Mouse (Mus musculus) forebrain, embryonic 14.5 days (tissue): ENCODE measurements around the gene Mcrs1. TPM values are rescaled to one million over a fixed set of nuclear protein-coding genes. Genes with fewer than 3 reads are reported as not detected.
"Not testable (repeated sequence)": the region's sequence is repeated elsewhere in the genome, so short reads cannot be mapped to it uniquely, and the experiment has no call there.

Experiments
- ATAC-seq: fragments of 200-750 bp; cut with Nextera tagmentation; 2 replicates; pipeline ENCODE4 v1.8.0; 2017; ENCODE audit warnings: mild to moderate bottlenecking, moderate library complexity
- DNase-seq: peaks from one replicate; pipeline ENCODE4 v3.0.0-alpha.2; 2015; ENCODE audit warnings: low spot score
- H3K27ac ChIP-seq: fragments of 300-500 bp; sonication (generic); 2 replicates; pipeline ENCODE4 v1.5.1; 2014; ENCODE audit warnings: low read depth, mild to moderate bottlenecking, control low read depth, low read length, moderate library complexity
- H3K27me3 ChIP-seq: fragments of 300-500 bp; sonication (generic); replicated peaks from 2 replicates; pipeline ENCODE4 v1.6.1; 2014; ENCODE audit warnings: low read length, control low read depth, mixed read lengths; ENCODE audit not compliant: control insufficient read depth, insufficient read depth
- H3K36me3 ChIP-seq: fragments of 300-500 bp; sonication (generic); 2 replicates; pipeline ENCODE4 v1.6.1; 2014; ENCODE audit warnings: low read length, control low read depth; ENCODE audit not compliant: control insufficient read depth, insufficient read depth
- H3K4me1 ChIP-seq: fragments of 300-500 bp; sonication (generic); 2 replicates; pipeline ENCODE4 v1.6.1; 2014; ENCODE audit warnings: antibody characterized with exemption, low read length, control low read depth; ENCODE audit not compliant: control insufficient read depth, insufficient read depth
- H3K4me2 ChIP-seq: fragments of 300-500 bp; sonication (generic); 2 replicates; pipeline ENCODE4 v1.6.1; 2014; ENCODE audit warnings: mild to moderate bottlenecking, control low read depth, low read length
- H3K4me3 ChIP-seq: fragments of 300-500 bp; sonication (generic); 2 replicates; pipeline ENCODE4 v1.5.1; 2014; ENCODE audit warnings: low read depth, low read length, control low read depth
- H3K9ac ChIP-seq: fragments of 300-500 bp; sonication (generic); 2 replicates; pipeline ENCODE4 v1.6.1; 2014; ENCODE audit warnings: mild to moderate bottlenecking, low read length, control low read depth, moderate library complexity
- H3K9me3 ChIP-seq: fragments of 300-500 bp; sonication (generic); replicated peaks from 2 replicates; pipeline ENCODE4 v1.6.1; 2016; ENCODE audit warnings: low read length, control low read depth, mixed read lengths; ENCODE audit not compliant: control insufficient read depth
- WGBS: fragments of 180-500 bp; shearing (Covaris S2); extraction: QIAGEN DNeasy Blood & Tissue Kit; methylation state at CpG from one replicate; pipeline ENCODE4 v1.1.7; 2014; 5-methylcytosine and 5-hydroxymethylcytosine counted together
- polyA plus RNA-seq: library from polyadenylated mRNA; unstranded; fragments of >200 nt; fragmentation: Nextera tagmentation; extraction: Ambion mirVana; gene quantifications from 2 replicates; pipeline ENCODE4 v1.2.1, GENCODE M21; 2014

The Mcrs1 gene
- polyA plus RNA-seq, 1 experiment from 2014 or later = 247 TPM

DNA sequence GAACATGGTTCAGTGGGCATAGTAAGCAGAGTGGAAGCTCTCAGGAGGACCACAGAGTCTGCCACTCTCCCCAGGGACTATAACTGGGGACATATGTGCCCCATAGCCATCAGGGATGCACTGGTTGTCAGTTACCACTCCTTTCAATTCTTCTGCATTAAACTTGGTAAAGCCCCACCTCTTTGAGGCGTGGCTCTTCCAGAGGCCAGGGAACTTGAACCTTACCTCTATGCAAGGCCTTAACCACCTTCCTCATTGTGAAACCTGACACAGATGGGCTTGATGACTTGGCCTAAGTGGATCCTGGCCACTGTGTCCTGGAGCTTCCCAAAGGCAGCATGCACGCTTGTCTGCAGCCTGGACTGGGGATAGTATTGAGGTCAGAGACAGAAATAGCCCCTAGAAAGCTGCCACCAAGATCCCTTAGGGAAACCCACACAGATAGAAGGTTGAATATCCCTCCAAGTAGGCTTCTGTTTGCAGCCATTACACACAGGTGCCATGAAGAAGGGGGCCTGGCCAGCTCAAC, 2.8 kb upstream of the Mcrs1 start:
- no peak for DNase-seq
- no peaks in the 10 kb centered on the region for H3K27me3 ChIP-seq
- H3K27ac ChIP-seq = no peak overlapping the region
- ATAC-seq = no peak
- H3K4me1 ChIP-seq = no peaks in the 10 kb centered on the region; the same call in 1 of the 2 replicates
- H3K36me3 ChIP-seq = no peaks in the 10 kb centered on the region
- no peaks in the 10 kb centered on the region for H3K9me3 ChIP-seq
- WGBS = 87% methylated on average over 2 of the region's 2 CpGs
- no peak overlapping the region for H3K4me3 ChIP-seq
- H3K9ac ChIP-seq = no peak overlapping the region
- H3K4me2 ChIP-seq = no peak overlapping the region

DNA sequence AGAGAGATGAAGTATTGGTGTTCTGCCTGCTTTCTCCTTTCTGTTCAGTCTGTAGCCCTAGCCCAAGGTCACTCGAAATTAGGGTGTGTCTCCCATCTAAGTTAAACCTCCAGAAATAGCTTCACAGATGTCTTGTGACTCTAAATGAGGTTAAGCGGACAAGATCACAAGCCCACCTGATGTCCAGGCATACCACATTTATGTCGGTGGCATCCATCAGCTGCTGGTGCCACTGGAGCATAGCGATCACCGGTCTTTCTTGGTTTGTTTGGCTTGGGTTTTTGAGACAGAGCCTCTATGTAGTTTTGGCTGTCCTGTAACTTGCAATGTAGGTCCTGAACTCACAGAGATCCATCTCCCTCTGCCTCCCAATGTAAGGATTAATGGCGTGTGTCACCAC, 2.0 kb upstream of the Mcrs1 start:
- Histone ChIP-seq H3K4me1 (no peaks in the 10 kb centered on the region; the same call in 1 of the 2 replicates), H3K9me3 (no peaks in the 10 kb centered on the region), H3K4me2 (no peak overlapping the region), H3K36me3 (peaks cover 6% of the 10 kb centered on the region; the same call in 1 of the 2 replicates), H3K27me3 (no peaks in the 10 kb centered on the region), H3K27ac (no peak overlapping the region), H3K4me3 (no peak overlapping the region), H3K9ac (no peak overlapping the region)
- DNase-seq (no peak), ATAC-seq (no peak)
- WGBS = 93% methylated on average over 6 of the region's 6 CpGs

DNA sequence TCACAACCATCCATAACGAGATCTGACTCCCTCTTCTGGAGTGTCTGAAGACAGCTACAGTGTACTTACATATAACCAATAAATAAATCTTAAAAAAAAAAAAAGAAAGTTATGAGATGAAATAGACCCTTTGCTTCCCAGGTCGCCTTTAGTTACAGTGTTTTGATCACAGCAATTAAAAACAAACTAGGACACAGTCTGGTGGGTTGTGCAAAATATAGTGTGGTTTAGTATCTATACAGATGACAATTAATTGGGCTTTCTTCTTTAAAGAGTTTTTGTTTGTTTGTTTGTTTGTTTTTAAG, 1.4 kb upstream of the Mcrs1 start:
- H3K9me3 ChIP-seq, H3K9ac ChIP-seq, H3K27ac ChIP-seq, DNase-seq, H3K4me3 ChIP-seq, H3K27me3 ChIP-seq, H3K4me1 ChIP-seq, ATAC-seq: not testable (repeated sequence)
- 41% methylated on average over 2 of the region's 2 CpGs for WGBS
- Histone ChIP-seq H3K4me2 (peak overlapping the region; percentile 75), H3K36me3 (peaks cover 12% of the 10 kb centered on the region)

DNA sequence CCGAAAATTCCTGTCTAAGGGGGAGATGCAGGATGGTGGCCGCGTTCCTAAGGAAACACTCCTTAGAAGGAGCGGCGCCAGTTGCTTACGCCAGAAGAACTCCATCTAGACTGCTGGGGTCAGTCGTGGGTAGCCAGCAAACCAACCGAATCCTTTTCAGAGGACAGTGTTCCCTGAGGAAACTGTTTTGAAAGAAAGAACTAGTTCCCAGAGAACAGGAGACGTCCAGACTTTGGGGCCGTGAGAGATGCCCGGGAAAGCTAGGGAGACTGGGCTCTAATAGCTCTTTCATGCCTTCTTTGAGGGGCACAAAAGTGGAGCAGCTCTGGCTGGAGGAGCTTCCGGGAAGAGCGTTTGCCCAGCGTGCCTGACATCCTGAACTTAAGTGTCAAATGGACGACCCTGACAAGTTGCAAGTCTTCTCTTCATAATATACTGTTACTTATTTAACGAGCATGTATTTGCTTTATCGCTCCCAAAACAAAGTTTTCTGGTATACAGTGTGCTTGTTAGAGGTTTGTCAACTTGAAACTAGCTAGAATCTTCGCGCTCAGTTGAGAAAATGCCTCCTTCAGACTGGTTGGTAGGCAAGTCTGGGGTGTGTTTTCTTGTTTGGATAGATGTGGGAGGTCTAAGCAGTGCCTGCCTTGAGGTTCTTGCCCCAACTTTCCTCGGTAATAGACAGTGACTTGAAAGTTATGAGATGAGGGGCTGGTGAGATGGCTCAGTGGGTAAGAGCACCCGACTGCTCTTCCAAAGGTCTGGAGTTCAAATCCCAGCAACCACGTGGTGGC, 817 bp upstream of the Mcrs1 start:
- peak overlapping the region; percentile 75 for H3K4me2 ChIP-seq
- H3K36me3 ChIP-seq = peaks cover 18% of the 10 kb centered on the region
- H3K4me1 ChIP-seq = no peaks in the 10 kb centered on the region; the same call in 1 of the 2 replicates
- peak overlapping the region; percentile 69 for H3K9ac ChIP-seq
- ATAC-seq = peak; percentile 54
- no peaks in the 10 kb centered on the region for H3K9me3 ChIP-seq
- DNase-seq = peak; percentile 70
- WGBS = 5% methylated on average over 22 of the region's 22 CpGs
- peak overlapping the region; percentile 94 for H3K27ac ChIP-seq
- H3K27me3 ChIP-seq = no peaks in the 10 kb centered on the region
- H3K4me3 ChIP-seq = peak overlapping the region; percentile 59

DNA sequence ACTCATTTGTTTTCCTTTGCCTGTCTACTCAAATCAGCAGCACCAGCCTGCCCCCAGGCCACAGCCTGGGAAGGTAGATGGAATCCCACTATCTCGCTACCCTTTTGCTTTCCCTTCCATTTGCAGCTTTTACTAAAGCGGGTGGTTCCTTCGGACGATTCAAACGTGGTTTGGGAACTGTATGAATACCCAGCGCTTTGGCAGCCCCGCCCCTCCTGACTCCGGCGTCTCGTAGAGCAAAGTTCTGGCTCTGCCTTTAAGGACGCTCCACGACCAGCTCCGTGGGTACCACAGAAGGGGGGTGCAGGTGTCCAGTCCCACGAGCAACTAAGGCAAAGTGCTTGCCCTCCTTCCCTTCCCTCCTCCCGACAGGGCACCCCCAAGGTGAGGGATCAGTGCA, 650 bp downstream of the Mcrs1 start:
- H3K27me3 ChIP-seq, ATAC-seq: not testable (repeated sequence)
- WGBS = under 1% methylated on average over 14 of the region's 15 CpGs

DNA sequence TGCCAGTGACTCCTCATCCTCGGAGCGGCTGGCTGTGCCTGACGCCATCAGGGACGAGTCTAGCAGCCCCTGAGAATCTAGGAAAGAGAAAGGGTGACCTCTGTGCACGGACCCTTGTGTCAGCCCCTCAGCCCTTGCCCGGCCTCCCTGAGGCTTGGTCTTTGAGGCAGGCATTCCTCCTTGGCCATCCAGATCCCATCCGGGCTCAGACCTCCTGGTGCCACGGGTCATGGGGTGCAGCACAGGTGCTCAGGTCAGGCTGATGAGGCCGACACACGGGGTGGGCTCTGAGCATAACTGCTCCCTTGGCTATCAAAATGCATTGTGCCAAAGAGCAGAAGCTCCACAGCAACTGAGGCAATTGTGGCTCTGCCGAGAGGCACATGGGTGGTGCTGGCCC, 1.8 kb downstream of the Mcrs1 start:
- 91% methylated on average over 11 of the region's 11 CpGs for WGBS
- Histone ChIP-seq H3K36me3 (peaks cover 44% of the 10 kb centered on the region), H3K4me3 (no peak overlapping the region), H3K4me1 (no peaks in the 10 kb centered on the region; the same call in 1 of the 2 replicates), H3K4me2 (no peak overlapping the region), H3K9me3 (no peaks in the 10 kb centered on the region), H3K27ac (no peak overlapping the region), H3K9ac (no peak overlapping the region), H3K27me3 (no peaks in the 10 kb centered on the region)
- DNase-seq (no peak), ATAC-seq (no peak)

More for the DNA sequence above, 650 bp downstream of the Mcrs1 start:
- H3K9ac ChIP-seq = peak overlapping the region; percentile 69
- not testable (repeated sequence) for H3K4me1 ChIP-seq, H3K27ac ChIP-seq, DNase-seq, H3K9me3 ChIP-seq
- H3K36me3 ChIP-seq = peaks cover 32% of the 10 kb centered on the region
- peak overlapping the region; percentile 59 for H3K4me3 ChIP-seq
- peak overlapping the region; percentile 64 for H3K4me2 ChIP-seq

DNA sequence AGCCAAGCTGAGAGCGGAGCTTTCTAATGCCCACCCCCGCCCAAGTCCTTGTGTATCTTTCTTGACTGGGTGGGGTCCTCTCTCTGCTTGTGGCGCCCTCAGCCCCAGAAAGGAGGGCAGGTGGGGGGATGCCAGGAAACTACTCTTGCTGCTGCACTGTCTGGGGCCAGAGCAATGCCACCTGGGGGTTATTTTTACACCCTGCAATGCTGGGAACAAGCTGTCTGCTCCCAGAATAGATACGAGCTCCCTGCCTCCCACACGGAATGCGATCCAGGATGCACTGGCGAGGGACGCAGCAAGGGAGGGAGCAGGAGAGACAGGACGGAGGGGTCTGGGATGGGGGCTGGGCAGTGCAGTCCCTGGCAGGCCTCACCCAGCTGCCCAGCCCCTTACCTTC, 2.8 kb downstream of the Mcrs1 start:
- H3K36me3 ChIP-seq = peaks cover 54% of the 10 kb centered on the region

DNA sequence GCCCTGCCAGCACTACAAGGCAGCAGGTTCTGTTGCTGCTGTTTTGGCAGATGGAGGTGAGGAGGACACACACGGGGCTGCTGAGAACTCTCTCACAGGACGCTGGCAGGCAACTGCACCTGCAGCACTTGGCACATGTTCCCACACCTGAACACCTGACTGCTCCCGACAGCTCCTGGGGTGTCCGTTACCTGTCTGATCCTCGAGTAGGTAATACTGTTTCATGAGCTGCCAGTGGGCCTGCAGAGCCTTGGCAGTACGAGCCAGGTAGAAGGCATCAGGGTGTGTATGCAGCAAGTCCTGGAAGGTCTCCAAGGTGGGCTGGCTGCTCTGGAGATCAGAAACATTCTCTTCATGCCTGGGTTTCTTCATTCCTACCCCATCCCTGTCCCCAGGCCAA, 5.0 kb downstream of the Mcrs1 start:
- H3K36me3 ChIP-seq = peaks cover 74% of the 10 kb centered on the region
- 90% methylated on average over 6 of the region's 6 CpGs for WGBS

More for the DNA sequence above, 2.8 kb downstream of the Mcrs1 start:
- ATAC-seq (no peak), DNase-seq (no peak)
- no peak overlapping the region for H3K4me2 ChIP-seq
- H3K4me1 ChIP-seq = no peaks in the 10 kb centered on the region; the same call in 1 of the 2 replicates
- H3K27ac ChIP-seq = no peak overlapping the region
- H3K27me3 ChIP-seq = no peaks in the 10 kb centered on the region
- no peak overlapping the region for H3K4me3 ChIP-seq
- 90% methylated on average over 9 of the region's 9 CpGs for WGBS
- no peak overlapping the region for H3K9ac ChIP-seq
- H3K9me3 ChIP-seq = no peaks in the 10 kb centered on the region

DNA sequence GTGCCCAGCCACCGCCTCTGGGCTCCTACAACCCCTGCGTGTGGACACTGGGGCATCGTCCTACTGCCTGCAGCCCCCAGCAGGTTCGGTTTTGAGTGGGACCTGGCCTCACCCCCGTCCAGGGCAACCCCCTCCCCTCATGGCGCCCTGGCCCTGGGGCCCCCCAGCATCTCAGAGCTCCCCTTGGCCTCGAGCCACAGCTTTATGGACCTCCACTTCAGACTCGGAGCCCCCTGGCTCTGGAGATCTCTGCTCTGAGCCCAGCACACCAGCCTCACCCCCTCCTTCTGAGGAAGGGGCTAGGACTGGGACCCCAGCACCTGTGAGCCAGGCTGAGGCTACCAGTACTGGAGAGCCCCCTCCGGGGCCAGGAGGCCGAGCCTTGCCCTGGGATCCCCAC, 9.7 kb downstream of the Mcrs1 start:
- no peak for DNase-seq
- H3K4me3 ChIP-seq = no peak overlapping the region
- no peak for ATAC-seq
- WGBS = 92% methylated on average over 10 of the region's 10 CpGs
- peaks cover 62% of the 10 kb centered on the region for H3K36me3 ChIP-seq
- H3K4me1 ChIP-seq = no peaks in the 10 kb centered on the region
- H3K4me2 ChIP-seq = no peak overlapping the region
- no peaks in the 10 kb centered on the region for H3K27me3 ChIP-seq
- H3K27ac ChIP-seq = no peak overlapping the region
- no peaks in the 10 kb centered on the region for H3K9me3 ChIP-seq
- no peak overlapping the region for H3K9ac ChIP-seq

More for the DNA sequence above, 5.0 kb downstream of the Mcrs1 start:
- not testable (repeated sequence) for ATAC-seq, DNase-seq, H3K4me1 ChIP-seq, H3K9me3 ChIP-seq, H3K4me2 ChIP-seq, H3K27me3 ChIP-seq, H3K4me3 ChIP-seq, H3K9ac ChIP-seq, H3K27ac ChIP-seq
